Mouse (Mus musculus): ENCODE data around the gene Tyrobp.

GRCm38 (mm10) chr7:30439734-30440133, 26.2 kb downstream of the Tyrobp start:
- TF ChIP-seq CTCF (IDR thresholded peaks at IDR 0.05; ENCODE audit: insufficient read depth, low read length) (no peak), POLR2A (IDR thresholded peaks at IDR 0.05; ENCODE audit: borderline replicate concordance, extremely low read depth, low read depth, low read length) (no peak)

All from lung, adult 2 months (tissue).